Comparison of ENCODE assay signal across 8 mouse cellular contexts in the genomic region with DNA sequence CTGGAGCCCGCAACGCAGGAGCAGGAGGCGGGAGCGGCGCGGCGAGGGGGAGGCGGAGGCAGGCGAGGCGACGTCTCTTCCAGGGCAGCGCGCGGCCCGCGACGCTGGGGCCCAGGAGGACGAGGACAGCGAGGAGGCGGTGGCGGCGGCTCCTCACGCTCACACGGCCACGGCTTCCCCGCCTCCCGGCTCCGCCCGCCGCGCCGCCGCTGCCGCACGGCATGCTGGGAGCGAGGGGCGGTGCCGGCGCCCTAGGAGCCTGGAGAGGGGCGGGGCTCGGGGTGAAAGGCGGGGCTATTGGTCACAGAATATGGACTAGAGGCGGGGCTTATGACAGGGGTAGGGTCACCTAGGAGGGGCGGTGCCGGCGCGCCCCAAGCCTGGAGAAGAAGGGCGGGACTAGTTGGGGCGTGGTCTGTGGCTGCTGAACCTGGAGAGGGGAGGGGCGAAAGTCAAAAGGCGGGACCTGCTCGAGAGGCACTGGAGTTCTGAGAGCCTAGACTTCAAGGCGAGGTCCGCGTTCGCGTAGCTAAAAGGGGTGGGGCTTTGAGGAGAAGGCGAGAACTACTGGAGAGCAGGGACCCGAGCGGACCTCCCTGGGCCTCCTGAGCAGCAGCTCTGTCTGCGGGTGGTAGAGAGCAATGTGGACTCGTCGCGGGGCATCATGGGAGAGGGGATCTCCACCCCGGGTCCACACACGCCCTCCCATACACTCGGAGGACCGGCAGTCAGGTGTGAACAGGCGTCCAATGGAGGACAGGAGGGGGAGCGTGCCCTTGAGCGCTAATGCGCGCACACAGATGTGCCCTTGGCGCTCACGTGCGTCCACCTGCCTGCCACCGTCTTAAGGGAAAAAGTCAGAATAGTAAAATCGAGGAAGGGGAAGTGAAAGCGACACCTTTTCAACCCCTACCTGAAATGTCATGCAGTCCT. TPM values are rescaled to one million over a fixed set of nuclear protein-coding genes. Genes with fewer than 3 reads are reported as not detected.
DNase-seq lines count a peak whose midpoint lies in the region; ATAC-seq lines count a peak whose summit lies in the region.

A gene (minus strand): TSS at position 218 of the 933 bp plus-strand sequence.

- H3K9me3 ChIP-seq in hindbrain, embryonic 12.5 days (replicated peaks): no peaks in the 10 kb centered on the region

- no peaks in the 10 kb centered on the region for H3K36me3 ChIP-seq in hindbrain, embryonic 12.5 days

- peak within 1 kb of the TSS; percentile 96 for H3K9ac ChIP-seq in hindbrain, embryonic 12.5 days

- ATAC-seq in hindbrain, embryonic 12.5 days (ENCODE audit: low FRiP score): peak; percentile 96

- 1% methylated on average over 79 of the region's 79 CpGs for WGBS in hindbrain, embryonic 12.5 days

- no peaks in the 10 kb centered on the region for H3K27me3 ChIP-seq in hindbrain, embryonic 12.5 days

- peak within 1 kb of the TSS; percentile 96 for H3K27ac ChIP-seq in hindbrain, embryonic 12.5 days

- peak within 1 kb of the TSS; percentile 96 for H3K4me3 ChIP-seq in hindbrain, embryonic 12.5 days

- peaks cover 16% of the 10 kb centered on the region for H3K4me1 ChIP-seq in hindbrain, embryonic 12.5 days

- peak within 1 kb of the TSS; percentile 73 for H3K4me2 ChIP-seq in hindbrain, embryonic 12.5 days (replicated peaks)

- DNase-seq in NIH3T3 (ENCODE audit: low read depth): peak; percentile 98
- DNase-seq in cerebellum, postnatal 10 days: peak; percentile 98 to 99
- DNase-seq in frontal cortex, postnatal 10 days (ENCODE audit: low spot score in 2 of 2): peak; percentile 94 to 96
- peak; percentile 93 to 97 for DNase-seq in layer of hippocampus, postnatal 14 days (ENCODE audit: low spot score in 2 of 2)
- DNase-seq in lung, postnatal 14 days: peak; percentile 99
- peak; percentile 96 for DNase-seq in retina, adult 2 months (ENCODE audit: low read depth, low spot score)
- peak; percentile 100 for DNase-seq in thymus, postnatal 36 days

RNA-seq across cellular contexts. Expression of the gene that starts here (rescaled TPM):
- polyA plus RNA-seq in hindbrain, embryonic 12.5 days (2016; fragmentation: Nextera tagmentation; extraction: Ambion mirVana): 26.8 and 27.6 TPM in 2 replicates
- 10 to 100 TPM; 69.4 to 73.2 TPM for total RNA-seq in layer of hippocampus, postnatal 14 days (2021)

Comparison
In these comparisons a context has a peak if more than half of its experiments do, and no peak if none do; other contexts are left out.
1. Peak in every context shown above with its lines: DNase-seq, ATAC-seq, H3K4me3 ChIP-seq and H3K27ac ChIP-seq.